Mouse (Mus musculus): ENCODE results near the gene Klhl6. TPM values are rescaled to one million over a fixed set of nuclear protein-coding genes. Genes with fewer than 3 reads are reported as not detected.

The Klhl6 gene
- polyA plus RNA-seq, 1 experiment from 2014 or later, result 5.7 TPM

DNA sequence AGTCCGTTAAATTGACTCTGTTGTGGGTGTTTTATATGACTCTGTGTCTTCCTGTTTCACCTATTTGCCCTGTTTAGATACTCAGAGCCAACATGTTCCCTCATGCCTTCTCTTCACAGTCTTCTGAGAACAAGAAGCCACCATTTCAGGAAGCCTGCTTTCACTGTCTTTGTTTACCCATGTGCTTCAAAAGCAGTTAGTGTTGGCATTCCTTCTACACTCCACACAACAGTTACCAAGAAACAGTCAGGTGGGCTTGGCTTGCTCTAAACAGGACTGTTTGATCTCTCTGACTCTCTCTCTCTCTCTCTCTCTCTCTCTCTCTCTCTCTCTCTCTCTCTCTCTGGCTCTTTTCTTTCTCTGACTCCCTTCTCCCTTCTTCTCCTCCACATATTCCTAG is 64.6 kb downstream of the Klhl6 start:
- 63% methylated on average over 1 of the region's 1 CpGs for WGBS
- H3K4me2 ChIP-seq, result no peak overlapping the region
- H3K9me3 ChIP-seq, result no peaks in the 10 kb centered on the region
- H3K27ac ChIP-seq, result no peak overlapping the region
- no peak overlapping the region for H3K4me3 ChIP-seq (replicated peaks)
- no peaks in the 10 kb centered on the region for H3K36me3 ChIP-seq
- no peak for ATAC-seq (ENCODE audit: insufficient number of reproducible peaks, insufficient read depth, low FRiP score, low TSS enrichment, low read depth)
- H3K27me3 ChIP-seq, result no peaks in the 10 kb centered on the region
- no peaks in the 10 kb centered on the region for H3K4me1 ChIP-seq (replicated peaks)
- no peak overlapping the region for H3K9ac ChIP-seq (replicated peaks)

DNA sequence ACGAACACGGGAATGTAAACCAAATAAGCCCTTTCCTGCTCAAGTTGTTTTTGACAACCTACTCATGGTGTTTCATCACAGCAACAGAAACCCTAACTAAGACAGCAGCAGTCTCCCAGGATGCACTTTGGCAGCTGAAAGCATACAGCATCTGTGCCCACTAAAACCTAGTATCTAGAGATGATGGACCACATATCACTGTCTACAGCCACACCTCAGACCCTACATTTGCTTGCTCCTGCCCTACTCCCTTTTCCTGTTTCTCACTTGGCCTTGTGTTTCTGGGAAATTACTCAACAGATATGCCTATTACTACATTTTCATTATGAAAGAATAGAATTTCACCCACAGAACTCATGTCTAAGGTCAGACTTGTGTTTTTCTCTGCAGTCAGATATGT is 70.3 kb downstream of the Klhl6 start:
- WGBS, result 76% methylated on average over 2 of the region's 2 CpGs
- H3K4me2 ChIP-seq, result no peak overlapping the region
- ATAC-seq (ENCODE audit: insufficient number of reproducible peaks, insufficient read depth, low FRiP score, low TSS enrichment, low read depth), result no peak
- H3K9me3 ChIP-seq, result no peaks in the 10 kb centered on the region
- no peak overlapping the region for H3K9ac ChIP-seq (replicated peaks)
- H3K36me3 ChIP-seq, result no peaks in the 10 kb centered on the region
- H3K27ac ChIP-seq, result no peak overlapping the region
- no peaks in the 10 kb centered on the region for H3K27me3 ChIP-seq
- no peak overlapping the region for H3K4me3 ChIP-seq (replicated peaks)
- no peaks in the 10 kb centered on the region for H3K4me1 ChIP-seq (replicated peaks)

DNA sequence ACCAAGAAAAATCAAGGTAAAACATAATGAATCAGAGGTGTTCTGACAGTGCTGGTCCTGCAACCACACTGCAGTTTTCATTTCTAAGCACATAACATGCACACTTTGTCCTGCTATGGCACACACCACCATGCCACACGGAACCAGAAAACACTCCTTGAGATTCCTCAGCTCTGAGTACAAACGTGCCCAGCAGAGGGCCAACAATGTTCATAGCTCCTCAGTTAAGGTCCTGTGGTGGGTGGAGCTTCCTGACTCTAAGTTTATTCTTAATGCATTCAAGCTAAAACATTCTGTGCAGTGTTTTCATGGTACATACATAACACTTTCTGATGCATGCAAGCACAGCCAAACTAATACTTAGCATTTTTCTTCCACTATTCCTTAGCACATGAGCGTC is 74.5 kb downstream of the Klhl6 start:
- H3K4me1 ChIP-seq (replicated peaks), result no peaks in the 10 kb centered on the region
- no peaks in the 10 kb centered on the region for H3K27me3 ChIP-seq
- H3K9me3 ChIP-seq, result no peaks in the 10 kb centered on the region
- H3K36me3 ChIP-seq, result no peaks in the 10 kb centered on the region
- H3K4me2 ChIP-seq, result no peak overlapping the region
- no peak for ATAC-seq (ENCODE audit: insufficient number of reproducible peaks, insufficient read depth, low FRiP score, low TSS enrichment, low read depth)
- no peak overlapping the region for H3K9ac ChIP-seq (replicated peaks)
- H3K27ac ChIP-seq, result no peak overlapping the region
- no peak overlapping the region for H3K4me3 ChIP-seq (replicated peaks)
- WGBS, result 68% methylated on average over 3 of the region's 3 CpGs

DNA sequence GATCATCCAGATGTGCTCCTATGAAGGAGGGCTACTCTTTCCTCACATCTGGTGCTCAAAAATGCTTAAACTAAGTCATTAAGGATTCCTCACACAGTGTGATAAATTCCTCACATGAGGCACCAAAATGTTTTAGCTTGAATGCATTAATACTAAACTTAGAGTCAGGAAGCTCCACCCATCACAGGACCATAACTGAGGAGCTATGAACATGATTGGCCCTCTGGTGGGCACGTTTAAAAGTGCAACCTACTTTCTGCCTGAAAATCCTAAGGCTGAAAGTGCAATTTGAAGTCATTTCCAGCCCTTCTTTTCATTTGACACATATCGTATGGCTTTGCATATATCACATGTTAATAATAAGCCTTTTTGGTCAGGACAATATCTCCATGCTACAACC is 75.7 kb downstream of the Klhl6 start:
- no peak for ATAC-seq (ENCODE audit: insufficient number of reproducible peaks, insufficient read depth, low FRiP score, low TSS enrichment, low read depth)

DNA sequence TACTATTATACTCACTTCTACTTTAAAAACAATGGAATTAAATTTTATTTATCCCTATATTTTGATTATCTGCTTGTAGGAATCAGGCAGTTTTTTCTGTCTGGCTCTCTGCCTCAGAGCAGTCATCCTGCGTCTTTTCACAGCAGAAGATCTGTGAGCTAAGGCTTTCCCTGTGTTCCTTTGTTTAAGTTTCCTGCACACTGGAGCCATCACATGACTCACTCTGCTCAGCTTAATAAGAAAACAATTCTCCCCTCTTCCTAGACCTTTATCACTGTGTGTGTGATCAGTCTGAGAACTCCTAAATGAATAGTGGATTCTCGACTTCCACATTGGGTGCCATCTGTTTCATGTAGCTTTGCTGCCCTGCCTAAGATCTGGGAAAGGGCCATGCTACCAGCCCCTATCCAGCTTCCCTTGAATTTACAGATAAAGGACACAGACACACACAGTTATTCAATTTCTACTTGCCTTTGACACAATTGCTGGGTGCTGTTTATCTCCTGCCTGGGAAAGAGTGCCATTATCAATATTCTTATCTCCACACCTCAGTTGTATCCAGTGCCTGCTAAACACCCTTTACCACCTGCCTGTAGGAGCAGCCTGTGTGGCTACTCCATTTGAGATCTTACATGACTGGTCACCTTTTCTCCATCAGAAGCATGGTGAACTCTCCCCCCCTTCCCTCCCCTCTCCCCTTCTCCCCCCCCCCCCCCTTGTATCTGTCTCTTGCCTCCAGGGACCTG is 77.9 kb downstream of the Klhl6 start:
- Histone ChIP-seq H3K27ac (no peak overlapping the region), H3K4me3 (replicated peaks) (no peak overlapping the region), H3K9ac (replicated peaks) (no peak overlapping the region), H3K4me1 (replicated peaks) (no peaks in the 10 kb centered on the region), H3K36me3 (no peaks in the 10 kb centered on the region), H3K9me3 (no peaks in the 10 kb centered on the region), H3K27me3 (no peaks in the 10 kb centered on the region), H3K4me2 (no peak overlapping the region)
- 79% methylated on average over 2 of the region's 2 CpGs for WGBS
- no peak for ATAC-seq (ENCODE audit: insufficient number of reproducible peaks, insufficient read depth, low FRiP score, low TSS enrichment, low read depth)

More for the DNA sequence above, 75.7 kb downstream of the Klhl6 start:
- Histone ChIP-seq H3K4me1 (replicated peaks) (no peaks in the 10 kb centered on the region), H3K4me2 (no peak overlapping the region), H3K9me3 (no peaks in the 10 kb centered on the region), H3K4me3 (replicated peaks) (no peak overlapping the region), H3K27me3 (no peaks in the 10 kb centered on the region), H3K36me3 (no peaks in the 10 kb centered on the region), H3K27ac (no peak overlapping the region), H3K9ac (replicated peaks) (no peak overlapping the region)
- WGBS, result 45% methylated on average over 2 of the region's 2 CpGs

DNA sequence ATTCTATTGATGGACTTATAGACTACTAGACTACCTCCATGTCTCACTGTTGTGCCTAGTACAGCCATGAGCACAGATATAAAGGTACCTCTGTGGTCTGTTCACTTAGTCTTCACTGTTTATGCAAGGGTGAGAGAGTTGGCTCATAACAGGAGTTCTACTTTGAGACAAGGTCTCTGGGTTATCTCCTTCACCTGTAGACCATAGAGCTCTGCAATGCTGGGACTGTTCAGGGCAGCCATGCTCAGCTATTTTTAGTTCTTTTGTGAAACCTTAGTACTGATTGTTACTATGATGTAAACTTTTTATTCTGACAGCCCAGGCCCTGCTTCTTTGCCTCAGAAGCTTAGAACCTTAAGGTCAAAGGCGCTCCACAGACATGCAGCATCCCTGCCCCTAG is 79.0 kb downstream of the Klhl6 start:
- no peak for ATAC-seq (ENCODE audit: insufficient number of reproducible peaks, insufficient read depth, low FRiP score, low TSS enrichment, low read depth)
- no peak overlapping the region for H3K4me2 ChIP-seq
- H3K27ac ChIP-seq, result no peak overlapping the region
- H3K4me3 ChIP-seq (replicated peaks), result no peak overlapping the region
- H3K4me1 ChIP-seq (replicated peaks), result no peaks in the 10 kb centered on the region
- 92% methylated on average over 1 of the region's 1 CpGs for WGBS
- H3K9me3 ChIP-seq, result no peaks in the 10 kb centered on the region
- no peaks in the 10 kb centered on the region for H3K27me3 ChIP-seq
- H3K36me3 ChIP-seq, result no peaks in the 10 kb centered on the region
- H3K9ac ChIP-seq (replicated peaks), result no peak overlapping the region

Other genes with a start within 250 kb of the Klhl6 start
- gene B3gnt5, start 222.8 kb downstream of the Klhl6 start, polyA plus RNA-seq (2016; fragmentation: Nextera tagmentation; extraction: Ambion mirVana), result 39.2 and 41.5 TPM in 2 replicates
- 34.1 and 38.3 TPM in 2 replicates for gene Klhl24, start 114.5 kb upstream of the Klhl6 start, polyA plus RNA-seq (2016; fragmentation: Nextera tagmentation; extraction: Ambion mirVana)
- 59.4 and 63.7 TPM in 2 replicates for gene Yeats2, start 158.0 kb upstream of the Klhl6 start, polyA plus RNA-seq (2016; fragmentation: Nextera tagmentation; extraction: Ambion mirVana)